Mouse (Mus musculus) stomach, postnatal 0 days (tissue): ENCODE data around the gene Smg6.

Experiments used
- CTCF ChIP-seq: IDR thresholded peaks from 2 replicates; pipeline ENCODE4 v1.5.1; 2016; ENCODE audit warnings: antibody characterized with exemption, low read depth, mild to moderate bottlenecking, moderate library complexity
- EP300 ChIP-seq: optimal IDR thresholded peaks from 2 replicates; pipeline ENCODE3; 2016; ENCODE audit warnings: antibody characterized with exemption

GRCm38 (mm10) chr11:75183917-75184570 is 258.4 kb downstream of the Smg6 start:
- no peak for TF ChIP-seq EP300
- no peak for TF ChIP-seq CTCF
